Mouse (Mus musculus) midbrain, postnatal 0 days (tissue): Measurements from ENCODE around the gene Ctsd. TPM values are rescaled to one million over a fixed set of nuclear protein-coding genes. Genes with fewer than 3 reads are reported as not detected.
A peak's percentile ranks its signal among the peaks of the same experiment; 100 is the strongest.

Experiments
- ATAC-seq: fragments of 200-750 bp; cut with Nextera tagmentation; 2 replicates; pipeline ENCODE4 v1.8.0; 2017; ENCODE audit warnings: moderate number of reproducible peaks, mild to moderate bottlenecking, moderate TSS enrichment, moderate library complexity; ENCODE audit not compliant: low FRiP score
- DNase-seq: peaks from one replicate; pipeline ENCODE4 v3.0.0-alpha.2; 2015; ENCODE audit warnings: low spot score
- H3K27ac ChIP-seq: fragments of 300-500 bp; sonication (generic); 2 replicates; pipeline ENCODE4 v1.5.1; 2014; ENCODE audit warnings: low read depth, mild to moderate bottlenecking, low read length, mixed read lengths
- H3K27me3 ChIP-seq: fragments of 300-500 bp; sonication (generic); 2 replicates; pipeline ENCODE4 v1.6.1; 2014; ENCODE audit warnings: low read length, control low read depth, mixed read lengths; ENCODE audit not compliant: insufficient read depth
- H3K36me3 ChIP-seq: fragments of 300-500 bp; sonication (generic); 2 replicates; pipeline ENCODE4 v1.6.1; 2014; ENCODE audit warnings: low read length, control low read depth, mixed read lengths; ENCODE audit not compliant: insufficient read depth
- H3K4me1 ChIP-seq: fragments of 300-500 bp; sonication (generic); 2 replicates; pipeline ENCODE4 v1.6.1; 2014; ENCODE audit warnings: mild to moderate bottlenecking, control low read depth, antibody characterized with exemption, low read length, mixed read lengths; ENCODE audit not compliant: insufficient read depth
- H3K4me2 ChIP-seq: fragments of 300-500 bp; sonication (generic); 2 replicates; pipeline ENCODE4 v1.6.1; 2014; ENCODE audit warnings: low read depth, mild to moderate bottlenecking, low read length, mixed read lengths; ENCODE audit not compliant: poor library complexity, severe bottlenecking
- H3K4me3 ChIP-seq: fragments of 300-500 bp; sonication (generic); 2 replicates; pipeline ENCODE4 v1.5.1; 2014; ENCODE audit warnings: low read depth, mild to moderate bottlenecking, low read length, moderate library complexity
- H3K9ac ChIP-seq: fragments of 300-500 bp; sonication (generic); replicated peaks from 2 replicates; pipeline ENCODE4 v1.6.1; 2014; ENCODE audit warnings: mild to moderate bottlenecking, low read length, moderate library complexity, mixed read lengths; ENCODE audit not compliant: poor library complexity, severe bottlenecking
- H3K9me3 ChIP-seq: fragments of 300-500 bp; sonication (generic); 2 replicates; pipeline ENCODE4 v1.6.1; 2016; ENCODE audit warnings: low read length, control low read depth
- CTCF ChIP-seq: IDR thresholded peaks from 2 replicates; pipeline ENCODE4 v1.5.1; 2016; ENCODE audit warnings: antibody characterized with exemption, mild to moderate bottlenecking
- WGBS: fragments of 180-500 bp; shearing (Covaris S2); extraction: QIAGEN DNeasy Blood & Tissue Kit; methylation state at CpG from one replicate; pipeline ENCODE4 v1.1.7; 2014; 5-methylcytosine and 5-hydroxymethylcytosine counted together
- polyA plus RNA-seq: library from polyadenylated mRNA; unstranded; fragments of >200 nt; fragmentation: Nextera tagmentation; extraction: Ambion mirVana; gene quantifications from 2 replicates; pipeline ENCODE4 v1.2.1, GENCODE M21; 2015
- total RNA-seq: library from RNA; depleted of rRNA; stranded (reverse); fragments of >200 nt; gene quantifications from 2 replicates; pipeline ENCODE4 v1.2.3, GENCODE M21; 2014

Ctsd gene
- total and polyA plus RNA-seq, 2 experiments from 2014 or later: 320 to 652 TPM

- Histone ChIP-seq H3K4me3 (no peak overlapping the region), H3K36me3 (no peaks in the 10 kb centered on the region), H3K4me1 (no peaks in the 10 kb centered on the region), H3K9ac (no peak overlapping the region), H3K4me2 (no peak overlapping the region), H3K27me3 (no peaks in the 10 kb centered on the region), H3K27ac (no peak overlapping the region), H3K9me3 (no peaks in the 10 kb centered on the region)
- no peak for TF ChIP-seq CTCF
- 83% methylated on average over 8 of the region's 8 CpGs for WGBS
- DNase-seq (no peak), ATAC-seq (no peak)
Measured at GRCm38 (mm10) chr7:142354661-142355233, 33.1 kb downstream of the Ctsd start.

GRCm38 (mm10) chr7:142353854-142354253 is 34.0 kb downstream of the Ctsd start:
- no peak for ATAC-seq
- Histone ChIP-seq H3K4me3 (no peak overlapping the region), H3K9me3 (no peaks in the 10 kb centered on the region), H3K36me3 (no peaks in the 10 kb centered on the region), H3K4me1 (no peaks in the 10 kb centered on the region), H3K27ac (no peak overlapping the region), H3K9ac (no peak overlapping the region), H3K27me3 (no peaks in the 10 kb centered on the region), H3K4me2 (no peak overlapping the region)
- TF ChIP-seq CTCF: no peak
- DNase-seq: no peak
- 82% methylated on average over 5 of the region's 5 CpGs for WGBS

- Histone ChIP-seq H3K4me3 (no peak overlapping the region), H3K27me3 (no peaks in the 10 kb centered on the region), H3K4me1 (no peaks in the 10 kb centered on the region), H3K27ac (no peak overlapping the region), H3K9me3 (no peaks in the 10 kb centered on the region), H3K9ac (no peak overlapping the region), H3K36me3 (no peaks in the 10 kb centered on the region), H3K4me2 (no peak overlapping the region)
- DNase-seq (no peak), ATAC-seq (no peak; the same call in 1 of the 2 replicates)
- no peak for TF ChIP-seq CTCF
- WGBS: 44% methylated on average over 5 of the region's 5 CpGs
Measured at GRCm38 (mm10) chr7:142351569-142351968, 36.3 kb downstream of the Ctsd start.

- no peaks in the 10 kb centered on the region for H3K4me1 ChIP-seq
- ATAC-seq: peak; percentile 71
- peak; percentile 68 for DNase-seq
- no peak overlapping the region for H3K4me3 ChIP-seq
- no peaks in the 10 kb centered on the region for H3K36me3 ChIP-seq
- H3K9ac ChIP-seq: no peak overlapping the region
- no peak overlapping the region for H3K27ac ChIP-seq
- H3K27me3 ChIP-seq: no peaks in the 10 kb centered on the region
- TF ChIP-seq CTCF: no peak
- H3K9me3 ChIP-seq: no peaks in the 10 kb centered on the region
- 18% methylated on average over 9 of the region's 9 CpGs for WGBS
- H3K4me2 ChIP-seq: no peak overlapping the region
Measured at GRCm38 (mm10) chr7:142349308-142349961, 38.4 kb downstream of the Ctsd start.

GRCm38 (mm10) chr7:142347542-142347941 is 40.3 kb downstream of the Ctsd start:
- no peak for ATAC-seq
- H3K4me2 ChIP-seq: no peak overlapping the region
- 84% methylated on average over 4 of the region's 4 CpGs for WGBS
- no peak overlapping the region for H3K27ac ChIP-seq
- H3K4me1 ChIP-seq: no peaks in the 10 kb centered on the region
- no peak overlapping the region for H3K9ac ChIP-seq
- H3K4me3 ChIP-seq: no peak overlapping the region
- no peaks in the 10 kb centered on the region for H3K27me3 ChIP-seq
- TF ChIP-seq CTCF: no peak
- no peaks in the 10 kb centered on the region for H3K36me3 ChIP-seq
- H3K9me3 ChIP-seq: no peaks in the 10 kb centered on the region
- DNase-seq: no peak

- H3K4me1 ChIP-seq: no peaks in the 10 kb centered on the region
- no peak overlapping the region for H3K4me2 ChIP-seq
- no peaks in the 10 kb centered on the region for H3K36me3 ChIP-seq
- no peak overlapping the region for H3K27ac ChIP-seq
- 77% methylated on average over 3 of the region's 3 CpGs for WGBS
- no peaks in the 10 kb centered on the region for H3K9me3 ChIP-seq
- ATAC-seq: no peak
- H3K9ac ChIP-seq: no peak overlapping the region
- DNase-seq: no peak
- no peak for TF ChIP-seq CTCF
- no peaks in the 10 kb centered on the region for H3K27me3 ChIP-seq
- no peak overlapping the region for H3K4me3 ChIP-seq
Measured at GRCm38 (mm10) chr7:142342247-142342640, 45.6 kb downstream of the Ctsd start.
